Mouse (Mus musculus): ENCODE results near the gene Tomm20. TPM values are rescaled to one million over a fixed set of nuclear protein-coding genes. Genes with fewer than 3 reads are reported as not detected.

Tomm20 gene
- total RNA-seq, 2 experiments from 2014 or later, result 206 to 209 TPM

GRCm38 (mm10) chr8:126961516-126961915, 15.9 kb upstream of the Tomm20 start:
- peak; percentile 69 to 77 for DNase-seq

DNA sequence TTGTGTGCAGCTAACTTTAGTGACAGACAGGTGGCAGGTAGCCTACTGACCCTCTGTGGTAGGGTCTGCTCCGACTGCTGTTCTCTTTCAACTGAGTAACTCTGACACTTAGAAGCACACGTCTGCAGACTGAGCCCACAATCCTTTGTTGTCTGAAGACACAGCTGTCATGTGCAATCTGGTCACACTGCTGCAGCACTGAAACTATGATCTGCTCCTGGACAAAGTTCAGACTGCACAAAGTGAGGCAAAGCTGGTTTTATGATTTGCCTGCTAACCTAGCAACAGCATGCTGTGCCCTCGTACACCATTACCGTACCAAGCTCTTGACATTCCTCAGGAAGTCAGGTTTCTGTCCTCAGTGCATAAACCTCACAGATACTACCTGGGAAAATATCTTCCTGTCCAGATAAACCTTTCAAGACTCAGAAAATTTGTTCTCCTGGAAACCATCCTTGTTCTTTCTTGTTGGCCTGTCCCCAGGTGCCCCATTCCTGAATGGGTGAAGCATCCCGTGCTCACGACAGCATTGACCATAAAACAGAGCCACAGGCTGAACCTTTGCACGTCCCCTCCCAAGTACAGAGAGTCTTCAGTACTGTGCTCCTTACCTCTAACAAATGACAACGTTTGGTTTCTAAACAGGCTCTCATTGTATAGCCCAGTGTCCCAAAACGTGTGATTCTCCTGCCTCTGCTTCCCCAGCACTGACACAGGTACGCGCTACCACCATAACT, 6.4 kb upstream of the Tomm20 start:
- no peak for DNase-seq

DNA sequence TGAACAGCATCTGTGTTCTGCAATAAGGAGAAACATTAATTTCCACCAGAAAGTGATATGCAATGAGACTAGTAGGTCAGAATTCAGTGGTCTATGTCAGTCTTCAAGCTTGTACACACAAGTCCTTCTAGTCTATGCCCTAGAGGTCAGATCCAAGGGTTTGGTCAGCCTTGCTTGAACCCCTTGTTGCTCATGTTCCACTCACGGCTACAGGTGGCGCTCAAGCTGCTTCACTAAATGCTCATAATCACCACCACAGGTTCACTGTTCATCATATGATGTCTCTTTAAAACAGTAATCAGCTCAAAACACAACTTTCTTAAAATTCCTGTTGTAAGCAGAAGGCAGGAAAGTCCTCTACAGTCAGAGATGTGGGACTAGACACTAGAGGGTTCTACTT, 3.9 kb upstream of the Tomm20 start:
- no peak for DNase-seq

GRCm38 (mm10) chr8:126946444-126946843, 800 bp upstream of the Tomm20 start:
- DNase-seq, result peak in 1 of 2 experiments; percentile 29

- peak in 1 of 2 experiments; percentile 19 for DNase-seq
Measured at GRCm38 (mm10) chr8:126944781-126945691, 608 bp downstream of the Tomm20 start.

DNA sequence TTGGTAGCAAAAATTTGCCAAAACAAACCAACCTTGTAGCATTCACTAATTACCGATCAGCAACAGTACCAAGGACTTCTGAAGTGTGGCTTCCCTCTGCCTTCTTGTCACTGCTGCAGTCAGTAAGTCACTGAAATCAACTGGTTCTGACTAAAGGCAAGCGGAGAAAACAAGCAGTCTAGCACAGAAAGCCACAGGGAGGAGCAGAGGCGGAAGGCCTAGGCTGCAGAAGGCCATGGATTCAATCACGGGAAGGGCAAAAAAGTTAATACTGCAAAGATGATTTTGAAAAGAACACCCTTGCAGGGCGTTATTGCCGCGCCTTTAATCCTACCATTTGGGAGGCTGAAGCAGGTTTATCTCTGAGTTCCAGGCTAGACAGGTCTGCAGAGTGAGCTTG, 2.1 kb downstream of the Tomm20 start:
- no peak for DNase-seq

GRCm38 (mm10) chr8:126937337-126937736, 8.3 kb downstream of the Tomm20 start:
- no peak for DNase-seq

DNA sequence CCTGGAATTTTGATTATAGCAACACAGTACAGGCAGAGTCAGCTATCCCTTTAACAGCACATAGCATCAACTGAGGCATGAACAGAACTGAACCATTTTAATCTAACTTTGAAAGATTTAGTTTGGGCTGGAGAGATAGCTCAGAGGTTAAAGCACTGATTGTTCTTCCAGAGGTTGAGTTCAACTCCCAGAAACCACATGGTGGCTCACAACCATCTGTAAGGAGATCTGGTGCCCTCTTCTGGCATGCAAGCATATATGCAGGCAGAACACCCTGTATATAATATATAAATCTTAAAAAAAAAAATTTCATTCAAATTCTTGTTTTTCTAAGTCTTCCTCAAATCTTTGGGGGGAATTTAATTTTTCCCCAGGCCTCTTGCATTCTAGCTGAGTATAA, 9.7 kb downstream of the Tomm20 start:
- no peak for DNase-seq

DNA sequence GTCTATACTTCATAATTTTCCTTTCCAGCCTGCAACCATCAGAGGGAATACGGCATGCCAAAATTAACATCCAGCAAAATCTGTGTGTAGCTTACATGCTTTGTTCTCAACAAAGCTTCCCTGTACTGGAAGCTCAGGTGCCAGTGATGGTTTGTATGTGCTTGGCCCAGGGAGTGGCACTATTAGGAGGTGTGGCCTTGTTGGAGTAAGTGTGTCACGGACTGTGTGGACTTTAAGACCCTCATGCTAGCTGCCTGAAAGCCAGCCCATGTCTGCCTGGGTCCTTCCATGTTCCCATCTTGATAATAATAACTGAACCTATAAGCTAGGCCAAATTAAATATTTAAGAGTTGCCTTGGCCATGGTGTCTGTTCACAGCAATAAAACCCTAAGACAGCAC, 10.3 kb downstream of the Tomm20 start:
- no peak for DNase-seq

GRCm38 (mm10) chr8:126932656-126933055, 13.0 kb downstream of the Tomm20 start:
- no peak for DNase-seq

DNA sequence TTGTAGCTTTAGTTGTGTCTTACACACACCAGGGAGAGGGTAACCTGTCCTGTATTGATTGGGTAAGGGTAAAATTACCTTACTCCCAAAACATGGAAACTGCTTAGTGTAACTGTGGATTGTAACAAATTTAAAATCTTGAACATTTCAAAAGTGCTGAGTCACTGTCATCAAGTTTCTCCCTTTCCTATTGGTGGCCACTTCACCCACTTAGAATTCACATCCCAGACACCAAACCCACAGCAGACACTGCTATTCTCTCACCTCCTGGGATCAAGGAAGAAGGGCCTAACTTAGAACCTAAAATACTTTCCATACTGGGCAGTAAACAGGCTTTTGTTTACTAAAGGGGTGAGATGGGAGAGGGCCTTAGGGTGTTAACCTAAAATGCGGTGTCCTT, 13.4 kb downstream of the Tomm20 start:
- DNase-seq, result no peak

DNA sequence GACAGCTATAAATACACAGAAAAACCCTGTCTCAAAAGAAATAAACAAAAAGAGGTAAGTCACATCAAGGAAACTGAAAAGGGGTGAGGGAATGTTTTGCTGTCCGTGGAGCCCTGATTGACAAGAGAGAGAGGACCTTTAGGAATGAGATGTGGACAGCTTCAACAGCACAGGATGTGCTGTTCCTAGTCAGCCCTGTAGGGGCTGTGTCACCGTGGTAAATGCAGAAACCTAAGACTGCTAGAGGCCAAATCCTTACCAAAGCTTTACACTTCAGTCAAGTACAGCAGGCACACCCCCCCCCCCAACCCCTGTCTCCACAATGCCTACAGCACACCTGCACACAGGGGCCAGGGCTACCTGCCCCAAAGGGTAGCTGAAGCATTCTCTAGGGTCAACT, 13.9 kb downstream of the Tomm20 start:
- DNase-seq, result no peak

DNA sequence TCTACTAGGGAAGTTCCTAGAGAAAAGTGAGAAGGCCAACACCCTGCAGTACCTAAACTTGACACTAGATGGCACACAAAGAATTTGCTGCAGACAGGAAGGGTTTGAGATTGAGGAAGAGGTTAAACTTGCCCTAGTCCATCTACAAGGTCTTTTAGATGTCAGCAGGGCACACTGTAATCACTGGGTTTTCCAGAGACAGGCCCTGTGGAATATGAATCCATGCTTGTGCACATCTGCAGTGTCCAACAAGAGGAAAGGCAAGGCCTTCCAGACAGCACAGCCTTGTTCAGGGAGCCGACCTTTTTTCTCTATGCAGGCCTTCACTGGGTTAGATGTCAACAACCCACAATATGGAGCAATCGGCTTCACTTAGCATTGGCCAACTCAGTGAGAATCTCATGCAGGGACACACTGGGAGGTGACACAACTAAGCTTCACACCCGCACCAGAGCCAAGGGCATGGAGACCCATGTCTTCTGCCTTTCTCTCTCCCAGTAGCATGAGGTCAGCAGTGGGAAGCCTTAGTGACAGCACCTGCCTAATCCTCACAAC, 16.0 kb downstream of the Tomm20 start:
- DNase-seq, result peak in 1 of 2 experiments; percentile 63

DNA sequence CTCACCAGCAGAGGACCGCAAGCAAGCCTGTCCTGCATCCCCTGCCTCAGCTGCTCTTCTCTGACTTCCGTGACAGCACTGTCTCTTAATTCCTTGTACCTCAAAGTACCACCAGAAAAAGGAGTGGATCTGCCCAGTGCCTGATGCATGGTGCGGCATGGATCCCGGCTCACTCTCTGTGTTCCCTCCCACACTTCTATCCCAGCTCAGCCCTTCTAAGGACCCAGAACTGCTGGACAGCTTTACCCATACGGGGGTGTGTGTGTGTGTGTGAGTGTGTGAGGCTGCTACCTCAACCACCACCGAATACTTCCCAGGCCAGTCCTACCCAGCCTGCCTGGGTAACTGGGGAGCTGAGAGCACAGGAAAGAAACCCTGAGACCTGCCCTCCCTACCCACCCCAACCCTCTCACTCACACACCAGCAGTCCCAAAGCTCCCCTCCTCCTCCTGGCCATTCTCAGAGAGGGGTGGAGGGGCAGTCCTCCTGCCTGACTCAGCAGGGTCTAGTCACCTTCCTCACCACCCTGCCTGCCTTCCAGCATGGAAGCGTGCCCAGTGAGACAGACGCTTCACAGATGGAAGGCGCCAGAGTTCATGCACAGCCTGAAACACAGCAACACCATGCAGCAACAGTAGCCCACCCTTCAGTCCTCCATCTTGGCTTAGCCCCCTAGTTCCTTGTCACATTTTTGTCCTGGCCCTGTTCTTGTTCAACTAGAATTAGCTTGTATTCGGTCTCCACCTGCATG, 16.7 kb downstream of the Tomm20 start:
- DNase-seq, result no peak

- no peak for DNase-seq
Measured at GRCm38 (mm10) chr8:126928028-126928427, 17.6 kb downstream of the Tomm20 start.

DNA sequence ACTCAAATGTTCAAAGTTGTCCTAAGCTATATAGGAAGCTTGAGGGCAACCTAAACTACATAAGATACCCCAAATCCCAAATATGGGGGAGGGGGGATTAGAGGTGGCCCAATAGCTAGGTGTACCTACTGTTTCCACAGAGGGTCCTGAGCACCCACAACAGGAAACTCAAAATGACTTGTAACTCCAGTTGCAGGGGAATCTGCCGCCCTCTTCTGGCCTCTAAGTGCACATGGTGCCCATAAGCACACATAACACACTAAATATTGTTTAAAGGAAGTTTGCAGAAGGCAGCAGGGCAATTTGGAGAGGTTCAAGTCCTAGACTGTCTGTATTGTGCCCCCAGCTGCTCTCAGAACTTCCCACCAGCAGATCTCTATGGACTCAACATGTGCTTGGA, 18.6 kb downstream of the Tomm20 start:
- no peak for DNase-seq

DNA sequence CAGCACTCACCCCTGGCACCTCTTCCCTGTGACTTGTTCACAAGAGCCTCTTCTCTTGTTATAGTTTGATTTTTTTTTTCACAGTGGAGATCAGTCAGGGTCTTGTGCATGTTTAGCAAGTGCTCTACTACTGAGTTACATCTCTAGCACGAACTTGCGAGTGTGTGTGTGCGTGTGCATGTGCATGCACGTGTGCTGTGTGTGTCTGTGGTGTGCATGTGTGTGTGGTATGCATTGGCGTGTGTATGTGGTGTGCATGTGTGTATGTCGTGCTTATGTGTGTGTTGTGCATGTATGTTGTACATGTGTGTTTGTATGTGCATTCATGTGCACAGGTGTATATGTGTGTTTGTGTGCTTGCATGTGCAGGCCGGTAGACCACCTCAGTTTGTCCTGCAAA, 22.7 kb downstream of the Tomm20 start:
- DNase-seq, result no peak

GRCm38 (mm10) chr8:126921432-126921831, 24.2 kb downstream of the Tomm20 start:
- no peak for DNase-seq

- DNase-seq, result peak; percentile 62 to 77
Measured at GRCm38 (mm10) chr8:126920845-126921244, 24.8 kb downstream of the Tomm20 start.

DNA sequence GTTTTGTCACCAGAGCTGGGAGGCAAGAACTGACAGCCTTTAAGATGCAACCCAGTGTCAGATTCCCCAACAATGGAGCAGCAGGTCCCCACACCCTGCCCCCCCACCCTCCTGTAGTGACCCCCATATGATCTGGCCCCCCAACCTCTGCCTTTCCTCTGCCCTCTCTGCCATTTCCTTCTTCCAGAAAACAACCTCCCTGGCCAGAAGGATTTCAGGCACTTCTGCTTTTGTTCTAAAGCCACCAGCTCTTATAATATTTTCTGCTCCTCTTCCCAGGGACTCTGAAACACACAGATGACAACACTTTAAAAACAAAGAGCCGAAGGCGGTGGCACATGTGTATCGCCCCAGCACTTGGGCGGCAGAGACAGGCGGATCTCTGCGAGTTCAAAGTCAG, 25.3 kb downstream of the Tomm20 start:
- no peak for DNase-seq

DNA sequence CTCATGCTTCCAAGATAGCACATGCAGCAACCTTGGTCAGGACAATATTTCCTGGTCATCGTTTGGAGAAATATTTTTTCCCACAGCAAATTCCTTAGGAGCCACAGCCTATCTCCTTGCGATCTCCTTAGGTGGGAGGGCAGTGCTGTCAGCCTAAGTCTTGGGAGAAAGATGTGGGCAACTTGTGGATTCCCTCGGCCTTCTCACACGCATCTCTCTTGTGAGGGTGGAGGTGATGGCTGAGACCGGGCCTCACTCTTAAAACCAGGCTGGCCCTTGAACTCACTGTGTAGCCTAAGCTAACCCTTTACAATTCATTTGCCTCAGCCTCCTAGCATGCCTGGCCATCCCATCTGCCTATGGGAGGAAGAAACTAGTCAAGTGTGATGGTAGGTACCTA, 25.9 kb downstream of the Tomm20 start:
- DNase-seq, result no peak

DNA sequence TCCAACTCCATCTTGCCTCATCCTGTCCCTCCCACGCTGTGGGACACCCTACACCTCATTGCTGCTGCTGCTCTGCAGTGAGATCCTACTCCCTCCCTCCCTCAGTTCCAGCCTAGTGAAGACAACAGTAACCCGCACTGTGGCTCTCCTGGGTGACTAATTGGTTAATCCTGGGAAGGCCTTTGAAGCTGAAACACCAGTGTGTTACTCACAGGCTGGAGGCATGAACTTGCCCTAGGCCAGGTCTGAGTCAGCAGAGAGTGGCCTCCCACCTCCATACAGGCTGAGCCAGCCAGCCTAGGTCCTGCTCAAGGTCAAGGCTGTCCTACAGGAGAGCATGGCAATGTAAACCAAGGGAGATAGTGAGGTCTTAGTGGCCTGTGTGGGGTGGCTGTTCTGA, 26.4 kb downstream of the Tomm20 start:
- DNase-seq, result no peak

DNA sequence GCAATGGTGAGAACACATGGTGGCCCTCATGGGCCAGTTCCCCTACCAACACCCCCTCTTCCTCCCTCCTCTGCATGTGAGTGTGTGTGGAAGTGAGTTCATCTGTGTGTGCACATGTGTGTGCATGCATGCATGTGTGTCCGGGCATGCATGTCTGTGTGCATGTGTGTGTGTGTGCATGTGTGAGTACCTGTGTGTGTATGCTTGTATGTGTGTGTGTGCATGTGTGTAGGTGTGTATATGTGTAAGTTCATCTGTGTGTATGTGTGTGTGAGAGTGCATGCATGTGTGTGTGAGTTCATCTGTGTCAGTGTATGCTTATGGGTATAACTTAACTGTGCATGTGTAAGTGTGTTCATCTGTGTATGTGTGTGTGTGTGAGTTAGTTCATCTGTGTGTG, 27.3 kb downstream of the Tomm20 start:
- DNase-seq, result no peak
